Mouse (Mus musculus): ENCODE results near the gene Wdtc1.

Wdtc1 gene

DNA sequence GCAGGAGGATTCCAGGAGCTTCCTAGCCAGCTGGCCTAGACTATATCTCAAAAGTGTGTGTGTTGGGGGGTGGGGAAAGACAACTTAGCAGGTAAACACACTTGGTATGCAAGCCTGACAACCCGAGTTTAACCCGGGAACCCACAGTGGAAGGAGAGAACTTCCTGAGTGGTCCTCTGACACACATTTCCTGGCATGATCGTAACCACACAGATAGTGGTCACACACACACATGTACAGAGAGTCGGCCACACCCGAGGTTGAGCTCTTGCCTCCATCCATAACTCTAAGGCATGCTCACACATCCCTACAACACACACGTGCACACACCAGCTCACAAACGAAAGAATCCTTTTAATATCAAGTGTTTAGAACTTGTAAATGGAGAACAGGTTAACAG lies 25.2 kb downstream of the Wdtc1 start:
- no peak for DNase-seq (ENCODE audit: low spot score in 2 of 2)

GRCm38 (mm10) chr4:133319667-133320066 lies 33.6 kb downstream of the Wdtc1 start:
- DNase-seq (ENCODE audit: low spot score in 2 of 2): no peak

DNA sequence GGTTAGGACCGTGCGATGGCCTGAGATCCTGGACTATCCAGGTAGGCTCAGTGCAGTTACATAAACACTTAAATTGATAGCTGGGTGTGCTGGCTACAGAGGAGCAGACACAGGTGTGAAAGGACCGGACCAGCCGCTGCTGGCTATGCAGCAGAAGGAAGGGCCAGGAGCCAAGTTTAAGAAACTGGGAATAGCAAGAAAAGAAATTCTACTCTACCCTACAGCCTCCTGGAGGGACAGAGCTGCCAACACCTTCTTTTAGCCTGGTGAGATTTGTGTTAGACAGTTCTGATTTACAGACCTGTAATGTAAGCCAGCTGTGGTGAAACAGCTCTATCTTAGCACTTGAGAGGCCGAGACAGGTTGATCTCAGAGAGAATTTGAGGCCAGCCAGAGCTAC lies 37.3 kb downstream of the Wdtc1 start:
- no peak for DNase-seq (ENCODE audit: low spot score in 2 of 2)

- no peak for DNase-seq (ENCODE audit: low spot score in 2 of 2)
These were observed 38.4 kb downstream of the Wdtc1 start for GRCm38 (mm10) chr4:133314896-133315295.

- DNase-seq (ENCODE audit: low spot score in 2 of 2): peak; percentile 64 to 90
These were observed 43.3 kb downstream of the Wdtc1 start for GRCm38 (mm10) chr4:133309948-133310347.

- DNase-seq (ENCODE audit: low spot score in 2 of 2): peak in 1 of 2 experiments; percentile 39
These were observed 46.0 kb downstream of the Wdtc1 start for GRCm38 (mm10) chr4:133307331-133307730.

DNA sequence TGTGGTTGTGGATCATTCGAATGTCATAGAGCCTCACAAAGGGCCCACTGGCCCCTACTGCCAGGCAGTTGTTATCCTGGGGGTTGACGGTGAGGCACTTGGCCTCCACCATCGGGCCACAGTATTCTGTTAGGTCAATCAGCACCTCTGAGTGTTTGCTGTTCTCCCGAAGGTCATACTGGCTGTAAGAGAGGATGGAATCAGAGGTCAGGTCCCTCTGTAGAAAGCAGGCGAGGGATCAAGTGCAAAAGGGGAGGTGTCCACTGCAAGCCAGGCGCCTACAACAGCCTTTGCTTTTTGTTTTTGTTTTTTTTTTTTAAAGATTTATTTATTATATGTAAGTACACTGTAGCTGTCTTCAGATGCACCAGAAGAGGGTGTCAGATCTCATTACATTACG lies 47.5 kb downstream of the Wdtc1 start:
- no peak for DNase-seq (ENCODE audit: low spot score in 2 of 2)

GRCm38 (mm10) chr4:133304770-133305169 lies 48.5 kb downstream of the Wdtc1 start:
- DNase-seq (ENCODE audit: low spot score in 2 of 2): no peak

- no peak for DNase-seq (ENCODE audit: low spot score in 2 of 2)
These were observed 50.6 kb downstream of the Wdtc1 start for GRCm38 (mm10) chr4:133302668-133303067.

DNA sequence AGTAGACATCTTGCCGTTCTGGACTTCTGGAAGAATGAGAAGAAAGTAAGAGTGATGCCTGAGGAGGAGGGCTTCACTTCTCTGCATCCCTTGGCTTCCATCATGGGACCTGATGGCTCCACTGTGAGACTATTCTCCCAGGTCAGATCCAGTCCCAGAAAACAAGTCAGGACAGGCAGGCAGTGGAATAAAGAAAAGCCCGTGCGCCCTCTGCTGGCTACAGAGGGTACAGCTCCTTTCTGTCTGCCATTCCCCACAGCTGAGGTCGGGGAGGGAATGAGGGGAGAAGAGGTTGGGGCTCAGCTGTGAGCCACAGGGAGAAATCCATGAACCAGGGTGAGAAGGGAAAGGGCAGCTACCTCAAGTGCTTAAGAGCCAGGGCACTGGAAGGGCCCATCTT lies 51.5 kb downstream of the Wdtc1 start:
- DNase-seq (ENCODE audit: low spot score in 2 of 2): peak in 1 of 2 experiments; percentile 66

DNA sequence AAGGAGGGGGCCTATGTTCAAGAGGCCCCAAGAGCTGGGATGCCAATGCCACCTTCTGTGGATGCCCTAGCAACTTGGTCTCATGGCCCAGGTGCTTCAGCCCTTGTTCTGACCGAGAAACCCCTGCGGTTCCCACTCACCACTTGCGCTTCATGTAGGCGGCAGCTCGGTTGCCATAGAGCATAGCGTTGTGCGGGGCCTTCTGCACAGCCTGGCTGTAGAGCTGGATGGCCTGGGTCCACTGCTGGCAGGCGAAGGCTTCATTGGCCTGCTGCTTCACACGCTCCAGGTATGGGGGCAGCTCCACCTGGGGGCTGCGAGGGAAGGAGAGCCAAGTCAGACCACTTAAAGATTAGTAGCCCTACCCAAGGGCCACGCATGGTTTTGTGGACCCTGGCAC lies 52.9 kb downstream of the Wdtc1 start:
- DNase-seq (ENCODE audit: low spot score in 2 of 2): no peak

DNA sequence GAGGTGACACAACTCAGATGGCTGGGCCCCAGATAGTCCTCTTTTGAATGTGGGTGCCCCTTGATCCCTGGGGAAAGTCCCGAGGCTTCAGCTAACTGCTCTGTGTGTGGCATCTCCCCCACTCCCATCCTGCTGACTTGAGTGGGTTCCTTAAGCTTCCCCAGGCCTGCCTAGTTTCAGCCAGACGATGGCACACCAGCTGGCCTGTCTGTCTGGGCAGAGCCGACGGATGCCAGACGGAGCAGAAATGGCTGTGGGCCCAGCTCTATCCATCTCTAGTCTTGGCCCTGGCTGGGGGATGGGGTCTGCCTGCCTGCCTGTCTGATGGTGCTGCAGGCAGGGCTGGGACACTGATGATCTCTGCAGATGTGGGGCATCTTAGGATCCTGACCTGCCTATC lies 53.6 kb downstream of the Wdtc1 start:
- DNase-seq (ENCODE audit: low spot score in 2 of 2): peak; percentile 56 to 65

GRCm38 (mm10) chr4:133298516-133299365 lies 54.5 kb downstream of the Wdtc1 start:
- DNase-seq (ENCODE audit: low spot score in 2 of 2): peak in 1 of 2 experiments; percentile 54

- peak; percentile 80 to 83 for DNase-seq (ENCODE audit: low spot score in 2 of 2)
These were observed 55.5 kb downstream of the Wdtc1 start for GRCm38 (mm10) chr4:133297801-133298238.

DNA sequence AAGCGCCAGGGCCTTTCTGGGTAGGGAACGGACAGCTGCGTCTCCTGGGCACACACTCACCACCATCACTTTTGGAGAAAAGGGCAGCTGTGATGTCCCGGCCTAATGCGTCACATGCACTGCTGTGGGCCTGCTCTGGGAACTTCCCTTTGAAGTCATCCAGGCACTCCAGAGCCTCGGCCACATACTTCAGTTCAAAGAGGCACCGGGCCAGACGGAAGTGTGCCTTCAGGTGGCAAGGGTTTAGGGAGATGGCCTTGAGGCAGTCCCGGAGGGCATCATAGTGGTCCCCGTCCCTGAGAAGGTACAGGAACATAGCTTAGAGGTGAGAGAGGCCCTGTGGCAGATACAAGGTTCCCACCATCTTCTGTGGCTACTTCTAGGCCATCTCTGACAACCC lies 55.9 kb downstream of the Wdtc1 start:
- no peak for DNase-seq (ENCODE audit: low spot score in 2 of 2)

- no peak for DNase-seq (ENCODE audit: low spot score in 2 of 2)
These were observed 59.2 kb downstream of the Wdtc1 start for GRCm38 (mm10) chr4:133294084-133294483.

GRCm38 (mm10) chr4:133292901-133293843 lies 60.1 kb downstream of the Wdtc1 start:
- DNase-seq (ENCODE audit: low spot score in 2 of 2): no peak

- DNase-seq (ENCODE audit: low spot score in 2 of 2): no peak
These were observed 60.9 kb downstream of the Wdtc1 start for GRCm38 (mm10) chr4:133292405-133292804.

- no peak for DNase-seq (ENCODE audit: low spot score in 2 of 2)
These were observed 62.0 kb downstream of the Wdtc1 start for GRCm38 (mm10) chr4:133291255-133291654.

GRCm38 (mm10) chr4:133286476-133287077 lies 66.7 kb downstream of the Wdtc1 start:
- DNase-seq (ENCODE audit: low spot score in 2 of 2): no peak

DNA sequence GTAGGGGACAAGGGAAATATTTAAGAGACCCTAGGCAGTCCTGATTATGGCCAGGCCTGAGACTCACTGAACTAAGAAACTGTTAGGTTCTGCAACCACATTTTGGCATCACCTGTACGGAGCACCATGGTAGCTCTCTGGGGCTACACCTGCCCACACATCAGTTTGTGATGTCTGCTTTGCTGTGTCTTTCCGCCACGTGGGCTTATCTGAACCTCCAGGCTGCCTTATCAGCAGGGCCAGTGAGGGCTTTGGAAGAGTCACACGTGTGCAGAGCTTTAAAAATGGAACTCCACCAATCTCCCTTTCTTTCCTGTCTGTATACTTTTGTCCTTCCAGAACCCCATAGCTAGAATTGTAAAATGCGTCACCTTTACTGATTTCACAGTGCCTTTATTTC lies 67.3 kb downstream of the Wdtc1 start:
- DNase-seq (ENCODE audit: low spot score in 2 of 2): no peak

DNA sequence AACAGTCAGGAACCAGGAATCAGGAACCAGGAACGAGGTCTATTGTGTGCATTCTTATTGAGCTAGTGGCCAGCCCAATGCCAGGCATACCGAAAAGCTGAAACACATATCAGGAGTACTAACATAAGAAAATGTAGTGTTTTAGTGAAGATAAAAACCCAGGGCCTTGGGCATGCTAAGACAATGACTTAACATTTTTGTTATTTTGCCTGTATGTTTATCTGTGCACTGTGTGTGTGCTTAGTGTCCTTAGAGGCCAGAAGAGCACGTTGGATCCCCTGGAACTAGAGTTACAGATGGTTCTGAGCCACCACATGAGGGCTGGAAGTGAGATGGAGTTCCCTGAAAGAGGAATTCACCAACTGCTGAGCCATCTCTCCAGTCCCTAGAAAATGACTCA lies 68.0 kb downstream of the Wdtc1 start:
- no peak for DNase-seq (ENCODE audit: low spot score in 2 of 2)

All from frontal cortex, postnatal 14 days (tissue).